Mouse (Mus musculus) heart, adult 2 months (tissue): ENCODE data around the gene Sctr.

Source experiments
- CTCF ChIP-seq: fragments of 200-600 bp; IDR thresholded peaks from 2 replicates; pipeline ENCODE4 v1.8.1; 2022; ENCODE audit warnings: antibody characterized with exemption, mild to moderate bottlenecking, moderate library complexity
- EP300 ChIP-seq: fragments of 200-500 bp; IDR thresholded peaks from 2 replicates; pipeline ENCODE4 v1.6.1; 2011; ENCODE audit warnings: low read depth, low read length, control low read depth; ENCODE audit not compliant: insufficient read depth
- POLR2A ChIP-seq: fragments of 200-500 bp; IDR thresholded peaks from 2 replicates; pipeline ENCODE4 v1.6.1; 2011; ENCODE audit warnings: mild to moderate bottlenecking, low read depth, low read length, control low read depth; ENCODE audit not compliant: insufficient read depth

- TF ChIP-seq POLR2A (no peak), CTCF (no peak), EP300 (no peak)
Measured at GRCm38 (mm10) chr1:120071133-120071532, 64.4 kb downstream of the Sctr start.
